Mouse (Mus musculus): ENCODE results near the gene Tbx2.

Tbx2 gene

DNA sequence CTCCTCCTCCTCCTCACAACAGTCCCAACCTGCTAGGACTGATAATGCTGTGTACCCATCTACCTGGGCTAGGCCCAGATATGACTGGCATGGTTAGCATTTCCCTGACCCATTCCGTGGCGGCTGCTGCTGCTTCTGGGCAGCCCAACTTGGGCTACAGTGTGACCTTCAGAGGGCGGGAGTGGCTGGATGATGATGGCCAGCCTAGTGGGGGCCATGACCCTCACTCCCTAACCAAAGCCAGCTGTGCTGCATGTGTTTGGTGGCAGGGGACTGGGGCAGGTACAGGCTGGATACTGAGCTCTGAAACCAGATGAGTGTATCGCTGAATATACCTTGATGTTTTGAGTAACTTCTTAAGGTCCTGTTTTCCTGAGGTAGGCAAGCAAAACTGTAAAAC is 8.6 kb upstream of the Tbx2 start:
- no peak for ATAC-seq (ENCODE audit: insufficient number of reproducible peaks, low FRiP score, low TSS enrichment)

DNA sequence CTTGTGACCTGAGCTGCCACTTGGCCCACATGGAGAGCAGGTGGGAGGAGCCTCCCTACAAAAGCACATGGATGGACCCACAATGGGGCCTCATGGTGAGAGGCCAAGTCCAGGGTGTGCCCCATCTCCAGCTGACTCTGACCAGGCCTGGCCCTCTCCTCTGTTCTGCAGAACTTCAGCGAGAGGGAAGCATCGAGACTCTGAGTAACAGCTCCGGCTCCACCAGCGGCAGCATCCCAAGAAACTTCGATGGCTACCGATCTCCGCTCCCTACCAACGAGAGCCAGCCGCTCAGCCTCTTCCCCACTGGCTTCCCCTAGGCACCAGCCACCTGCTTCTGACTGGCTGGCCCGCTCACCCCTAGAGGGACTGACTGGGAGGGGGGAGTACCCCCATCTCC is 7.3 kb upstream of the Tbx2 start:
- ATAC-seq (ENCODE audit: insufficient number of reproducible peaks, low FRiP score, low TSS enrichment) = no peak

DNA sequence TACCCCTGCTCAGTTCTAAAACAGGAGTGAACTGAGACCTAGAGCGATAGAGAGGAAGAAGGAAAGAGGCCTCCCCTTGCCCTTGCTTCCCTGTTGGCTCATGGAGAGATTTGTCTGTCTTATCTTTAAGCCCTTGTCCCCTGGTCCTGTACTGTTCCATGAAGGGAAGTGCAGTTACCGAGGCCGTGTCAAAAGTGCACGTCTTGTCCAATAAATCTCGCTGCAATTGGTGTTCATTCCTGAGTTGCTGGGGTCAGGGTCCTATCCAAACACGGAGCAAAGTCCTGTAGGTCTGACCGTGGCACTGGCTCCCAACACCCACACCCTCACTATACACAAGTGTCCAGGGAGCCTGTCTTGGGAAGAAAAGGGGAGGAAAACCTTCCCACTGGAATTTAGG is 6.5 kb upstream of the Tbx2 start:
- no peak for ATAC-seq (ENCODE audit: insufficient number of reproducible peaks, low FRiP score, low TSS enrichment)

DNA sequence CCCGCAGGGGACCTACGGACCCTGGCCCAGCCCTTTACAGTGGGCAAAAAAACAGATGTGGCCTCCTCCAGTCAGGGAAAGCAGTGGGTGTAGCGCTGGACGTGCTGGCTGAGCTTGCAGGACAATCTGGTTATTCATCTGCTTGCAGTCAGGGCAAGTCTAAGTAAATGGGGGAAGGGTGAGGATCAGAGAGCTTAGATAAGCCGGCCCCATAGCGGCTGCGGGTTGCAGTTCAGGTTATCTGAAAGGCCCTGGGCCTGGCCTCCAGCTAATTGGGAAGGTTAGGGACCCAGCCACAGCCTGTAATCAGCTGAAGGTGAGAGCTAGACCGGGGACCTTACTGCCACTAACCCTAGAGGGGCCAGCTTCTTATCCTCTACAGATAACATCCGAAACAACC is 5.0 kb upstream of the Tbx2 start:
- ATAC-seq (ENCODE audit: insufficient number of reproducible peaks, low FRiP score, low TSS enrichment) = no peak

DNA sequence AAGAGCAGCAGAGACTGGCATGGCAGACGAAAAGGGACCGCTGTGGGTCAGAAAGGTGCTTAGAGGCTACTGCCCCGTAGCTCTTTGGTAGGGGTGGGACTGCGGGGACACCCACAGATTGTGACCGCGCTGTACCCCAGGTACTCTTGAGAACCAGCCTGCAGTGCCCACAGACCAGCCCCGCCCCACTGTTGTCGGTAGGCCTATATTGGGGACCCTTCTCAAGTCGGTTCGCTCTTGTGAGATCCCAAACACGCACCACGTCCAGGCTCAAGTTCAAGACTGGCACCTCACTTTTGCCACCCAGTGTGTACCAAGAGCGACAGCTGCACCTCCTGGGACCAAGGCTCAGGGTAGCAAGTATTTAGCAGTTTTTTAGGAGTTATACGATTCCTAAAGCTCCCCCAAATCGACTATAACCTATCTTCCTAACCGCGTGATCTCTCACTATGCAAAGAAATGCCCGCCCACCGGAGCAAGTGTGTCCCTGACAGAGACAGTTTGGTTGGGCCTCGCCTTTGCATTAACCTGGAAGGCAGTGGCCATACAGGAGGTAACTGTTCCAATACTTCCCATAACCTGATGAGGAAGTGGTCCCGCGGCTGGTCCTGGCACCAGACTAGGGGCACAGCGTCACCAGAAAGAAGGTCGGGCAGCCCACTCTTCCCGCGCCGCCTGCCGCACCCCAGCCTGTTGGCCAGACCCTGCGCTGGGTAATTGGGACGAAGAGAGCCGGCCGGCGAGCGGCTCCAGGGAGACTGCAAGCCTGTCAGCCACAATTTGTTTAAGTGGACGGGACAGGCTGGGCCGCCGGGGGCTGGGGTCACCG is 3.4 kb upstream of the Tbx2 start:
- no peak for ATAC-seq (ENCODE audit: insufficient number of reproducible peaks, low FRiP score, low TSS enrichment)

DNA sequence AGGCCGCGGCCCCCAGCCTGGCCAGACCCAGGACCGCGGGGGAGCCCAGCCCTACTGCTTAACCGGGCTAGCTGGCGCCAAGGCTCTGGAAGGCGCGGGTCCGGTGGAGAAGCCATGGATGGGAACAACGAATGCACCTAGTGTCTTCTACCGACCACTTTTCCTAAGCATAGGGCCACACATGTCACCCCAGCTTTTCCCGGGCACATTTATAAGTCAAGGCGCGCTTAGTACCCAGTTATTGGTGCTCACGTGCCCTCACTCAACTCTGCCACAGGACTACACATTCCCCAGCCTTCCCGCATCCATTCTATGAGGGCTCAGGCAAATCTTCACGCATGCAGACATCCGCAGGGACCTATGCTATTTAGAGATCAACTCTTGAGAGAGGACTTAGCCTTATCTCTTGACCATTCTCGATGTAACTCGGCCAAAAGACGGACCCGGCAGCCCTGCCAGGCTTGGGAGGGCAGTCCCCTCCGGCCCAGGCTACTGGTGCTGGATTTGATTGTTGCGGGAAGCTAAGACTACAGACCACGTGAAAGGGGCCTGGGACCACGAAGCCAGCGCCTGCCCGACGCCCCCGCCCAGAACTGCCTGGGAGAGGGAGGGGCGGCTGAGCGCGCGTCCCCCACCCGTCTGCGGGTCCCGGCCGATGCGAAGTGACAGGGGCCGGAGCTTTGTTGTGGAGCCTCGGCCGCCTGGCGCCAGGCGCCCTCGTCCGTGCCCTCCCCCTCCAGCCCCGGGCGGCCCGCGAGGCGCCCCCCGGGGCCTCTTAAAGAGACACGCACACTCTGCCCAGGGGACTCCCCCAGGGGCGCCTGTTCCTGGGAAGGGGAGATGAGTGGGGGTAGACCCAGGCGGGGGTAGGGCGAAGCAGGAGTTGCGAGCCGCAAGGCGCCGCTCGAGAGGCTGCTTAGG is 2.6 kb upstream of the Tbx2 start:
- ATAC-seq (ENCODE audit: insufficient number of reproducible peaks, low FRiP score, low TSS enrichment) = no peak

DNA sequence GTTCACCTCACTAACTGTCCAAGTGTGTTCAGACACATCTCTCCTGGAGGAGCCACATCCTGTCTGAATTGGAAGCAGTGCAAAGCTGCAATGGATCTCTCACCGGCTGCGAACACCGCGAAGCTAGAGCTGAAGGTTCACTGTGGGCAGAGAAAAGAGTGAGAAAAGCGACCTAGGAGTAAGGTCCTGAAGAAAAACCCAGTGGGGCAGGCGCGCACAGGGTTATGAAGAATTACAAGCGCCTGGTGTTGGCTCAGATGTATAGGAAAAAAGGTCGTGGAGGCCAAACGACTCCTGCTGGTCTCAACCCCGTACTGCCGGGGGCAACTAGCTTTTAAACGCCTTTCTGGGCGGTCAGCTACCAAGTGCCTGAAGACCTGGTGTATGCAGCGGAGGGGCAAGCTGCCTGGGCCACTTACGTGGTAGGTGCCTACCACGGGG is 1.4 kb upstream of the Tbx2 start:
- no peak for ATAC-seq (ENCODE audit: insufficient number of reproducible peaks, low FRiP score, low TSS enrichment)

DNA sequence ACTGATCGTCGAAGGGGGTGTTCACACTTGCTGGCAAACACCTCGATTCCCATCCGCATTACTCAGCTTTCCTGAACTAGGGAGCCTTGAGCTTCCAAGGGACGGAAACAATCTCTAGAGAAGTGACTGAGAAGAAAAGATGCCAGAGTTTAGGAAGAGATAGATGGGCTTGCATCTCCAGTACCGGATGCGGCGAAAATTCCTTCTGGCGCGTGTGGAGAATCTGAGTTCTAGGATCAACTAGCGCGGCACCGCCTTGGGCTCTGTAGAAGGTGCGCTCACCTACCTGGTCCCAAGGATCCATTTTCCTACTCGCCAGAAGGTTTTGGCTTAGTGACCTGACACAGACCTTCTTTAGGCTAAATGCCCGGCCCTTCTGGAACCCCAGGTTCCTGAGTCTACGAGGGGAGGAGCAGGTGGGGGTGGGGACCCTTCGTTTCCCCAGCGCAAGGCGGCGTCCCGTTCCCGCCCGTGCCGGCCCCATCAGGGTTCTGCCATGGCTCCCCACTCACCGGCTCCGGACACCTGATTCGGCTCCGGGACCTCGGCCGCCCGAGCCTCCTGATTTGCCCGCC is 608 bp upstream of the Tbx2 start:
- ATAC-seq (ENCODE audit: insufficient number of reproducible peaks, low FRiP score, low TSS enrichment) = no peak

DNA sequence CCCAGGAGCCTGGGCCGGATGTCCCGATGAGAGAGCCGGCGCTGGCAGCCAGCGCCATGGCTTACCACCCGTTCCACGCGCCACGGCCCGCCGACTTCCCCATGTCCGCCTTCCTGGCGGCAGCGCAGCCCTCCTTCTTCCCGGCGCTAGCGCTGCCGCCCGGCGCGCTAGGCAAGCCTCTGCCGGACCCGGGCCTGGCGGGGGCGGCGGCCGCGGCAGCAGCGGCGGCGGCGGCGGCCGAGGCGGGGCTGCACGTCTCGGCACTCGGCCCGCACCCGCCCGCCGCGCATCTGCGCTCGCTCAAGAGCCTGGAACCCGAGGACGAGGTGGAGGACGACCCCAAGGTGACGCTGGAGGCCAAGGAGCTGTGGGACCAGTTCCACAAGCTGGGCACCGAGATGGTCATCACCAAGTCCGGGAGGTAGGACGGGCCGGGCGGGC is 750 bp downstream of the Tbx2 start:
- no peak for ATAC-seq (ENCODE audit: insufficient number of reproducible peaks, low FRiP score, low TSS enrichment)

DNA sequence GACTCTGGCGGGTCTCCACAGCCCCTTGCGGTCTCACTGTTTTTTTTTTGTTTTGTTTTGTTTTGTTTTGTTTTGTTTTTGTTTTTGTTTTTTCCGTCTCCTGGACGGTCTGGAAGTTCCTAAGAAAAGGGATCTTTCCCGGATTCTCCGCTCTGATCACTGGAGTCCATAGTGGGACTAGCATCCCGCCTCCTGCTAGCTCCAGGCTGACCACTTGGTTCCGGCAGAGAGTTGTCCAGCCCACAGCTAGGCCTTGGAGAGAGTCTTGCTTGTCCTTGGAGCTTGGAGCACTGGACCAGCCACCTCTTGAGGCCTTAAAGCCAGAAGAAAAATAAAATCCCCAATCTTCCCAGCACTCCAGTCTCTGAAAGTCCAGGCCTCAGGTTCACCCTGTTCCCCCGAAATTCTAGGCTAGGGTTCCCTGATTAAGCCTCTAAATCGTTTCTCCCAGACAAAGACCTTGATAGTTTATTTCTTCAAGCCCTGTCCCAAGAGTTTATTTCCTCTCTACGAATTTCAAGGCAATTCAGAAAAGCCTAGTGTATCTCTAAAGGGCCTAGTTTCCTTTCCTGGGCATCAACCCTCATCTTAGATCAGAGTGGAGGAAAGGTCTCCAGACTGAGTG is 1.5 kb downstream of the Tbx2 start:
- no peak for ATAC-seq (ENCODE audit: insufficient number of reproducible peaks, low FRiP score, low TSS enrichment)

DNA sequence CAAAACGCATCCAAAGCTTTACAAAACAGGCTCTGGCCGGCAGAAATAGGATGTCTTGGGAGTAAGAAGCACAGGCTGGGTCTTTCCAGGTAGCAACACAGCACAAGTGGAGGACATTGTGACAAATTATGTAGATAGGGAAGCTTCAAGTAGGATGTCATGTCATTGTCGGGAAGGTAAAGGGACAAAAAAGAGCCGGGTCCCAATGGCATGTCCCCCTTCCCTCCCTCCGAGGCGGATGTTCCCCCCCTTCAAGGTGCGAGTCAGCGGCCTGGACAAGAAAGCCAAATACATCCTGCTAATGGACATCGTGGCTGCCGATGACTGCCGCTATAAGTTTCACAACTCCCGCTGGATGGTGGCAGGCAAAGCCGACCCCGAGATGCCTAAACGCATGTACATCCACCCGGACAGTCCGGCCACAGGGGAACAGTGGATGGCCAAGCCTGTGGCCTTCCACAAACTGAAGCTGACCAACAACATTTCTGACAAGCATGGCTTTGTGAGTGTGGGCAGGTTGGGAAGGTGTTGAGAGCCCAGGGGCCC is 2.1 kb downstream of the Tbx2 start:
- no peak for ATAC-seq (ENCODE audit: insufficient number of reproducible peaks, low FRiP score, low TSS enrichment)

DNA sequence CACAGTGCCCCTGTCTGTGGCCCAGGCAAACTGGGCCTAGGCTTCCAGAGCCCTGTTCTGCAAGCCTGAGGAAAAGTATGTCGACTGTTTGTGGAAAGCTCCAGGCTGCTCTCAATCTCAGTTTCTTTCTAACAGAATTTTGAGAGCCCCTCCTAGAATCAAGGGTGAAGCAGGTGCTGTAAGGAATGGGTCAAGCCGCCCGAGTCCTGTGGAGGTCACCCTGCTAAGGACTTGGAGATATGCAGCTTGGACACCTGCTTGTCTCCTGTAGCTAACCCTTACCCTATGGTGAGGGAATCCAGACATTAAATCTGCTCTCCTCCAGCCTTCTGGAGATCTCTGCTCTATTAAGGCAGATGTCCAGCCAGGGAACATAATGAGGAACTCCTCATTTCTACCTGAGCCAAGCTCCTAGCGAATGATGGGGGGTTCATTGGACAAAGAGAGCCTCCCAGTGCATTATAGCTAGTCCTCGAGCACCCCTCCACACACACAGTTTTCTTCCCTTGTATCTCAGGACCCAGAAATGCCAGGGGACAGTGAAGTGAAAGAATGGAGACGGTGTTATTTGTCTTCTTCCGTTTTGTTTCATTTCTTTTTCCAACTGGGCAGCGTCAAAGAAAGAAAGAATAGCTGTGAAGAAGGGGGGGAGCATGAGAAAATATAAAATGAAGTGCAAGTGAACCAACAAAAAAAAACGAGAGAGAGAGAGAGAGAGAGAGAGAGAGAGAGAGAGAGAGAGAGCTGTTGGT is 2.8 kb downstream of the Tbx2 start:
- no peak for ATAC-seq (ENCODE audit: insufficient number of reproducible peaks, low FRiP score, low TSS enrichment)

DNA sequence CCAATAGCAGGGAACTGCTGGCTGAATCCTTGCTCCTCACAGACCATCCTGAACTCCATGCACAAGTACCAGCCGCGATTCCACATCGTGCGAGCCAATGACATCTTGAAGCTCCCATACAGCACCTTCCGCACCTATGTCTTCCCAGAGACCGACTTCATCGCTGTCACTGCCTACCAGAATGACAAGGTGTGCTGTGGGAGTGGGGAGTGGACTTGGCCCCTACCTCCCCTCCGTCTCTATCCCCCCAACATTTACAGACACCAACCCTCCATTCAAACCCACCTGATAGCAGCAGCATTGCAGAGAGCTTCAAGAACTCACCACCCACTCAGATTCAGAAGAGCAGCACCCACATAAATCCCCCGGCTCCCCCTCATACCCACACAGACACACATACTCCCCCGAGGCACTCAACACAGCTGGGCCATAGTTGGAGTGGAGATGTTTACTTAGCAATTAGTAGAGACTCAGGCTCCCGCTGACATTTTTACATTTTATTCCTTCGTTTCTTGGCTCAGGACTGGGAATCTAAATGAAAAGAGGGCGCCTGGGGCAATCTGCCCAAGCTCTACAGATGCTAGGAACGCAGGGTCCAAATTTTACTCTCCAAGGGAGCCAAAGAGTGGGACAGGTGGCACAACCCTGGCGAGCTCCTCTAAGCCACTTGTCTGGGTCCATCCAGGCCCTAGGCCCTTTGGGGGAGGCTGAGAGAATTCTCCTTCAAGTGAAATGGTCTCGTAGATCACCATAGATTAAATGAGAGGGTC is 3.6 kb downstream of the Tbx2 start:
- no peak for ATAC-seq (ENCODE audit: insufficient number of reproducible peaks, low FRiP score, low TSS enrichment)

DNA sequence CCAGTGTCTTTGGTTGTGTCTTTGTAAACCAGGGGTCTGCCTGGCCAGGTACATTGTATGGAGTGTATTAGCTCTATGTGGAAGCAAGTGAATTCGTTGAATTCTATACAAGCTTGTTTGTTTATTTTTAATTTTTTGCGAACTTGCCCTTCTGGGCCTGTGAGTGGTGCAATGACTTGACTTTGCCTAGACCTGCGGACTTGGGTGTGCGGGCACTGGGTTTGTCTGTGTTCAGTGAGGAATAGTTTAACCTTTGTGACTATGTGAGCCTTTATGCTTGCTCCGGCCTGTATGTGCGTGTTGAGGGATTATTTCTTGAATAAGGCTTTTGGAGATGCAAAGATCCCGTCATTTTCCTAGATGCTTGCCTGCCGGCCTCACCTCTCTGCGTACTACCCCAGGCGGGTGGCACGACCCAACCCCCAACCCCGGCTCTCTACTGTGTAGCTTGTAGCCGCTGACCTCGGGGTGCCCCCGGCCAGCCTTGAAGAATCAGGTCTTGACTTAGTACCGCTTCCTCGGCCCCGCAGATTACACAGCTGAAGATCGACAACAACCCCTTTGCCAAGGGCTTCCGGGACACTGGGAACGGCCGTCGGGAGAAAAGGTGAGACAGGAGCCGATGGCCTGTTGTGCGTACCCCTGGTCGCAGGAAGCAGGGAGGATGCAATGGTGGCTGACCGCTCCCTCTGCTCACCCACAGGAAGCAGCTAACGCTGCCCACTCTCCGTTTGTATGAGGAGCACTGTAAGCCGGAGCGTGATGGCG is 4.4 kb downstream of the Tbx2 start:
- ATAC-seq (ENCODE audit: insufficient number of reproducible peaks, low FRiP score, low TSS enrichment) = no peak

DNA sequence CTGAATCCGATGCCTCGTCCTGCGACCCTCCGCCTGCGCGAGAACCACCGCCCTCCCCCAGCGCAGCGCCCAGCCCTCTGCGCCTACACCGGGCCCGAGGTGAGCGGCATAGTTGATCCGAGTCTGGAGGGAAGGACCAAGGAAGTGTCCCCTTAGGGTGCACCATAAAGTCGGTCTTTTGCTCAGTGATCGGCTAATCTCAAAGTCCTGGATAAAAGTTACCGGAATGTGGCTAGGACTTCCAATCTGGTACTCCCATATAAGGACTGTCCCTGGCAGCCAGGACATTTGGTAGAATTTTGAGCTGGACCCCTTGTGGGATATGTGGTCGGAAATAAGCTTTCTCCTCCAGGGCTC is 4.9 kb downstream of the Tbx2 start:
- no peak for ATAC-seq (ENCODE audit: insufficient number of reproducible peaks, low FRiP score, low TSS enrichment)

DNA sequence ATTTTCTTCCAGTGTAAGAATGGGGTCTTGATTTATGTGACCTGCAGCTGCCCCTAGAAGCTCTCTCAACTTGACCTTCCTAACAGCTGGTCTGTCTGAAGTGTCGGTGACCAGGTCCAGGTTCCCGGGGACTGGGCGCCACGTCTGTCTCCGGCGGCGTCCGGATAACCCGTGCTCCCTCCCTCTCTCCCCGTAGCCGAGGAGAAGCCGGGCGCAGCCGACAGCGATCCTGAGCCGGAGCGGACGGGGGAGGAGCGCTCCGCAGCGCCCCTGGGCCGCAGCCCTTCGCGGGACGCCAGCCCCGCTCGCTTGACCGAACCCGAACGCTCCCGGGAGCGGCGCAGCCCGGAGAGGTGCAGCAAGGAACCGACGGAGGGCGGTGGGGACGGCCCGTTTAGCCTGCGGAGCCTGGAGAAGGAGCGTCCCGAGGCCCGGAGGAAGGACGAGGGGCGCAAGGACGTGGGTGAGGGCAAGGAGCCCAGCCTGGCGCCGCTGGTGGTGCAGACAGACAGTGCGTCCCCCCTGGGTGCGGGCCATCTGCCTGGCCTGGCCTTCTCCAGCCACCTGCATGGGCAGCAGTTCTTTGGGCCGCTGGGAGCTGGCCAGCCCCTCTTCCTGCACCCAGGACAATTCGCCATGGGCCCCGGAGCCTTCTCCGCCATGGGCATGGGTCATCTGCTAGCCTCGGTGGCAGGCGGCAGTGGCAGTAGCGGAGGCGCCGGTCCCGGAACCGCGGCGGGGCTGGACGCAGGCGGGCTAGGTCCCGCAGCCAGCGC is 5.5 kb downstream of the Tbx2 start:
- no peak for ATAC-seq (ENCODE audit: insufficient number of reproducible peaks, low FRiP score, low TSS enrichment)

DNA sequence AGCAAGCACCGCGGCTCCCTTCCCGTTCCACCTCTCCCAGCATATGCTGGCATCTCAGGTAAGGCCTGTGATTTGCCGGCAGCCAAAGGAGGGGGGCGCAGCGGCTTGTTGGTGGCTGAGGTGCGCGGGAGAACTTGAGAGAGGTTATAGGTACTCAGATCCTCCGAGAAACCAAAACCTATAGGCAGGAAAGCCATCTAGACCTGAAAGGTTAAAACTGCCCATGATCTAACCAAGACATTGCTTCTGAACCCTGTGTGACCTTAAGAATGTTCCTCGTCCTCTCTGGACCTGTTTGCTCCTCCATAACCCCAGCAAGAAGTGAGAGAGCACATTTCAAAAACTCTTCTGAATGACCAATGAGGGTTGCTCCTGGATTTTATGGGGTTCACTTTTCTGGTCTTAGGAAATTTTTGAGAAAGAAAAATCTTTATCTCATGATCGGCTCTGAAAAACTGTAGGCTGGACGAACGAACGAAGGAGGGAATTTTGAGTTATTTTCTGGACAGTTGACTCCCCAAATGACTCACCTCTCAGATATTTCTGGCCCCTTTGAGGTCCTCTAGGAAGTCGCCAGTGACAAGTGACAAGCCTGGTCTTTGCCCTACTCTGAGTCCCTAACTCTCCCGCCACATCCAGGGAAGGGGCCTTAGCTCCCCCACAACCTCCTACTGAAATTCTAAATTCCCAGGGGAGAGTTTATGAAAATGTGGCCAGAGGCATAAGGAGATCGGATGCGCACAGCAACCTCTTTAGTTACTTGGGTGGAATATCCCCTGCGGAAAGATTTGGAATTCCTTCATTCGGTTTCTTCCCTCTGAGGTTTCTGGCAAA is 6.3 kb downstream of the Tbx2 start:
- no peak for ATAC-seq (ENCODE audit: insufficient number of reproducible peaks, low FRiP score, low TSS enrichment)
